Mouse (Mus musculus): ENCODE results near the gene Ly86.

The Ly86 gene

DNA sequence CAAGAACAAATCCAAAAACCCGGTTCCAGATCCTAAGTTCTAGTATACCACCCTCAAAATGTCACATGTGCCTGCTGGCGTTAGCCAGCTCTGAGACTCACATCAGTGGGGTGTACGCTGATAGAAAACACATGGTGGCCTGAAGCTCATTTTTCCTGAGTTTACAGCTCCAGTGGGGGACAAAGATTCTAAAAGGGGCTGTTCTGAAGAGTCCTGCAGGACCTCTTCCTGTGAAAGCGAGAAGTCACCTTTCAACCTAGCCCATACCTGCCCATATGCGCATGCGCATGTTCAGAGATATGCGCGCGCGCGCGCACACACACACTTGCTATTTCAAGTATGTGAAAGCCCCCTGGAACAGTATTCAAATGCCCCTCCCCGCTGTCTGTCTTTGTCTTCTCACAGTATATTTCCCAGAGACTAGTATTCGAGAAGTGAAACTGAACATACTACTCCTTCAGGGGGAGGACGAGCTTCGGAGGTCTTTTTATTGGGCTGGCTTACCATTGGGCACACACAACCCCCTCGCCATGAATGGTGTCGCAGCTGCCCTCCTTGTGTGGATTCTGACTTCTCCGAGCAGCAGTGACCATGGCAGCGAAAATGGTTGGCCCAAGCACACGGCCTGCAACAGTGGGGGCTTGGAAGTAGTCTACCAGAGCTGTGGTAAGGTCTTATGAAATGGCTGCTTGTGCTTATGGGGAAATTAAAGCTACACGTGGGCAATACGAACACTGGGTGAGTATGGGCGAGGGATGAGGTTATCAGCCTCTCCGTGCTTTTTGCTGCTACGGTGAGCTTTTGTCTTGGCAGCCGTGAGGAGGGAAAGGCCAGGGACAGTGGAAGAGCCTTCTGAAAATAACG lies at the start of gene Ly86:
TSS of gene Ly86 (plus strand) at position 300 of the 864 bp plus-strand sequence.
- DNase-seq: peak; percentile 95

DNA sequence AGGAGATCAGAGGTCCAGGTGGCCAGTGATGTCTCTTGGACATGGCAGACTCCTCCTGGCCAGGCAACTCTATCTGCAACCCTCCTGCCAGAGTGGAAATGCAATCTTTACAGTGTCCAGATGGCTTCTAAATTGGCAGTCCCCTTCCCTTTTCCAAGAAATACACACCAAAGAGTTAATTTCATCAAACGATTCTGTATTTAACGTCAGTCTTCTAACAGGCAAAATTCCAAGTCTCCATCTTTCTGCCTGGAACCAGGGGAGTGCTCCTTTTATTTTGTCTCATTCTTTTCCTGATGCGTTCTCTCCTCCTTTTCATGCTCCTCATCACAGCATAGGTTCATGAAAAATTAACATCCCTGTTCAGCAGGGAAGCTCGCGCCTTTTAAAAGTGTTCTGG lies 47.1 kb upstream of the Ly86 start:
- DNase-seq: peak; percentile 61

DNA sequence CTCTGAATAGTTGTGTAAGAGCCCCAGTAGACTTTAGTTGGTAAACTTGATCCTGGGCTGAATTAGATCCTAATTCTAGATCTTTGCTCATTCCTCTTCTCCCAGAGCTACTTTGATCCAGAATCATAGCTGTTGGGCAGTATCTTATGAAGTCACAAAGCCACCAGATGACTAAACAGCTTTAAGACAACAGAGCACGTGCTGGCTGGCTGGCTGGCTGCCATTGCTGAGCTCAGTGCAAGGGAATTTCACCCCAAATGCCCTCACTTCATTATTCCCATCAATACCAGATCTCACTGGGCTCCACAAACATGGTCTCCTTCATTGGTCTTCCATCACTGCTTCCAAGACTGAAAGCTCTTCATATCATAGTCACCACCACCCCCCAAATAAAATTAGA lies 46.2 kb upstream of the Ly86 start:
- DNase-seq: peak; percentile 34

DNA sequence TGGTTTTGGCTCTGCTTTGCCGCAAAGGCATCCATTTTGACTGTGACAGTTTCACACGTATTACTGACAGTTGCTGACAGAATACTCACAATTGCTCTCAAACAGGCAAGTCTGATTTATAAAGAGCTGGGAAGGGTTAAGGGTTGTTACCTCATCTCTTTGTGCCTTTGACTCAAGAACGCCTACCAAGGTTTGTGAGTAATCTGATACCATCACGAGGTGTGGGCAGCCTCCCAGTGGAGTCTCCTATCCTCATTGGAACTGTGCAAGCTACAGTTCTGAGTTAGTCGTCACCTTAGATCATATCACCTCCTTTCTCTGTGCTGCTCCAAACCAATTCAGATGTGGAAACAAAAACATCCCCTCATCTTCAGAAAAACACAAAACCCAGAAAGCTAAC lies 42.1 kb upstream of the Ly86 start:
- no peak for DNase-seq

DNA sequence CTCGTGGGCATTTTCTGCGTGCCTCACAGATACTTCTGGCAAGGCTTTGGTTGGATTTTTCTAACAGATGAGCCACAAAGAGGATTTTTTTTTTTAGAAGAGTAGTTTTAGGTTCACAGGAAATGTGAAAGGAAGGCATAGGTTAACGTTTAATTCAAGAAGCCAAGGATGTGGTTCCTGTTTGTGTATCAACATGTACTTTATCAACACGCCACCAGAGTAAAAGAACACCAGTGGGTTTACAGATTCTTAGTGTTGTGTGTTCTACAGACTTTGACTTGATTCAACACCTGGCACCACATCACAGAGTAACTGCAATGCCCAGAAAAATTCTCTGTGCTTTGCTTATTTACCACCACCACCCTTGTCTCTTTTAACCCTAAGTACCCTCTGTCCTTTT lies 37.0 kb upstream of the Ly86 start:
- no peak for DNase-seq

DNA sequence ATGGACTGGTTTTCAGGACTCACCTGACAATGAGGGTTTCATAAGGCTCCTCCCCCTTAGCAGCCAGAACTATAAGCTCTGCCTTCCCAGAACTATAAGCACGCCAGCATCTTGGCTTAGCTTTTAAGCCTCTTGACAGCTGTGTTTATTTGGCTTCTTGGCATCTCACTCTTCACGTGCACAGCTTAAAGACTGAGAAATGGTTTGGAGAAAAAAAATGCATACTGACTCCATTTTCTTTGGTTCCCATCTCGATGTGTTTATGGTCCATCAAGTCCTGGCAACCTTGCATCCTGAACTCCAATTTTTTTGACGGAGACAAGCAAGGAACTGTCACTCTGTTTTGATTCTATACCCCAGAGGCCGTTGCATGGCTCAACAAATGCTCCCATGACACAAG lies 35.7 kb upstream of the Ly86 start:
- DNase-seq: no peak

DNA sequence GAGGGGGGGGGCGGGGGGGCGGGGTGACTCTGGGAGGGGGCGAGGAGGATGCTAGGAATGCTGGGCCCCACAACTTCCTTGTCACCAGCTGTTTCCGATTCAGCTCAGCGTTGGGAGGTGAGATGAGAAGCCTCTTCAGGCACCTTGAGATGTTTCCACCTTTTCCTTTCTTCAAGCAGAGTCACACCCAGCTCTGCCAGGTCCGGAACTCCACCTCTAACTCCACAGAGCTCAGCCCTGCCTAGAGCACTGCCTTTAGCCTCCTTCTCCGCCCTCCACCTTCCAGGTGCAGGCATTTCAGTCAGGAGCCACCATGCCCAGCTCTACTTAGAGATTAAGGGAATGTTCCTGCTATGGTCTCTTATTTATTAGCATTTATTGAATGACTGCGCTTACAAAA lies 34.7 kb upstream of the Ly86 start:
- no peak for DNase-seq

DNA sequence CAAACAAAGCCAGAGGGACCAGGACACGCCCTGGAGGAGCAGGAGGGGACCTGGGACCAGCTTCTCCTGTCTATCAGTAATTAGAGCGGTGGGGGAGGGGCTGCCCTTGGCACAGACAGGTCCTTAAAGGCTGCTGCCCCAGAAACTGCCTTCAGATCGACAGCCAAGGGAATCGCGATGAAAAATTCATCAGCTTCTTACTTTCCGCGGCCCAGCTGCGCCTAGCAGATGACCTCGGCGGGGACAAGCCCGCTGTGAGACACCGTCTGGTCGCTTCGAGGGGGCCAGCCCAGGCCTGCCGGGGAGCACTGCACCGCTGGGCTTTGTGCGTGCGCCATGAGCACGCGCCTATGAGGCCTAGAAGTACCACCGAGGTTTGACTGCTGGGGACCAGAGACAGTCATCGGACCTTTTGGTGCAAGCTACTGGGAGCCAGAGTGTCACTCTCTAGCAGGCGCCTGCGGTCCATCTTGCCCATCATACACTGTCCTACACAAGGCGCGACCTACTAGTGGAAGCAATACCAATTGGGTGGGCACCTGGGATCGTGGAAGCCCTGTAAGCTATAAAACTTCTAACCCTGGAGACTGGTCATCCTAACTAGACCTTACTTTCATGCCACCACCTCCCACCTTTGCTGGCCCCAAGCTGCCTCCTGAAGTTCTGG lies 33.3 kb upstream of the Ly86 start:
- peak; percentile 90 for DNase-seq

DNA sequence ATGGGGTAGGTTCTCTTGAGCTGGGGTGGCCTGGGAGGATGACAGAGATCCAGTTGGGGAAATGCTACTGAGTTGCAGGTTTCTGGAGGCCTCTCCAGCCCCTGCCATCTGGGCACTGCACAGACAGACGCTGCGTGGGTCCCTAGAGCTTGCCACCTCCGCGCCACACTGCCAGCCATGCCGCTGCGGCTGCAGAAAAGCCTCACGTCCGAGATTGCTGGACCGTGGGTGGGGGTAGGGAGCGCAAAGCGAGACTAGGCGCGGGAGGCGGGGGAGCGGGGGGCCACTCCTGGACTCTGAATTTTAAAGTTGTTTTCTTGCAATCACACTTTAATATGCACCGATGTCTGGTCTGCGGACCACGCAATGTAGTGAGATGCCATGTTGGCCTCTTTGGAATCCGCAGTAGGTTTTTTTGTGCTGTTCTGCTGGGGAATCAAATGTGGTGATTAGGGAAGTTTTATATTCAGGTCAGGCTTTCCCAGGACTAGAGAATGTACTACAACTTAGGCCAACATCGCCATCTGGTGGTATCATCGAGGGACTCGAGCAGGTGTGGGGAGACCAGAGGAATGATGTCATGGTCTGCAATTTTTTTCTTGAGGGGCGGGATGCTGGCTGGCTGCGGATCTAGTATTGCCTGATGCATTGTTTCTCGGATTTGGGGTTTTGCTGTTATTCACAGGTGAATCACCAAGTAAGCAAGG lies 32.6 kb upstream of the Ly86 start:
- DNase-seq: peak; percentile 98

DNA sequence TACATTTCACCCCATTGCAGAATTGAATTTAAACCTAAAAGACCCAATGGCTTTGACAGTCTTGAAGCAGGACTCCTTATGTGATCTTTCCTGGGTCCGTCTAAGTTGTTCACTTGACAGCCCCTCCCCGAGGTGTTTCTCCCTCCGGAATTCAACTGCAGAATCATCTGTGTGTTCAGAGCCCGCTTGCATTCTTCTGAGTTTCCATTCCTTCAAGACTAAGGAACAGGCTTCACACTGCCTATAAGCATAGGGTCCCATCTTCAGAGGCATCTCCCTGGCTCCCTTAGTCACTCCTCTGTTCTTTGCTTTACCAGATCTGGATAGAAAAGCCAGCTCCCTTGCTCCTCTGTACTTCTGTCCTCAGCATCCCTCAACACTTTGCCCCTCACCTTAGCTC lies 32.1 kb upstream of the Ly86 start:
- no peak for DNase-seq

DNA sequence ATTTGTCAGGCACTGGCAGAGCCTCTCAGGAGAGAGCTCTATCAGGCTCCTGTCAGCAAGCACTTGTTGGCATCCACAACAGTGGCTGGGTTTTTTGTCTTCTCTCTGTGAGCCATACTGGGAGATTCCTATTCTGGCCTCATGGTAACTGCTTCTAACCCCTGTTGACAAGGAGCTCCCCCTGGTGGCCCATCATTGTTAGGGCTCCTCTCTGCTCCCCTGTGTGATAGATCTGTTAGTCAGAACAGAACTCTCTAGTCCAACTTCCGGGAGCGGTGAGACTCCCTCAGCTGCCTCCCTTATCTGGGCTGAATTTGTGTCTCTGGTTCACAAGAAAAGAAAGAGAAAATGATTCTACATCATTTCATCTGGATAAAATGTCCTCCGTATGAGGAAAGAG lies 19.5 kb upstream of the Ly86 start:
- DNase-seq: peak; percentile 92

DNA sequence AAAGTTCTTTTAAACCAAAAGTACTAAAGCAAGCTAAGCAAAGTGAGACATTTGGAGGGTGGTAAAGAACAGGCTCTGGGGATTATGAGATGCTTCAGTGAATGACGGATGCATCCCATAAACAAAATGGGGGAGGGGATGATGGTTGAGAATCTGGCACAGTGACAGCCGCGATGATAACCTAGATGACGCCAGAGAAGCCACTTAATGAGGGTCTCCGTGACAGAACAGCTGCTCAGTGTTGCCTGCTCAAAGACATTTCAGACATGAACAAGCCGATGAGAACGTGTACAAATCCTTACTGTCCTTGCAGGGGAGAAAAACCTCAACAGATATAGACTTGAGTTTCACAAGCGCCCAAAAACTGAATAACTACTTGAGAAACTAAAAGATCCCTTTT lies 15.3 kb upstream of the Ly86 start:
- peak; percentile 73 for DNase-seq

DNA sequence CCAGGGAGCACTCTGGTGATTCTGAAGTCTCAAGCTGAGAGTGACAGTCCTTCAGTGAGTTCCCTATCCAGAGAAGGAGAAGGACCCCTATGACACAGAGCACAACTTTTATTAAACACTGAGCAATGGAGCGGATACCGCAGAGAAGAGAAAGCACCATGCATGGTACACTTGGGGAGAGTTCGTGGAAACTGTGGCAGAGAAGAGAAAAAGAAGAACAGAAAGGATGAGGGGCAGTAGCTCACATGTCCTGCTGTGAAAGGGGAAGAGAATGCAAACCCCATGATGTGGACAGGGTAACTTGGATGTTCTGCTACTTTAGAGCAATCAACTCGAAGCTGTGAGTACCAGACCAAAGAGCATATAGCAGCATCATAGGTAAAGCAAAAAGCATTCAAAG lies 14.0 kb upstream of the Ly86 start:
- peak; percentile 89 for DNase-seq

DNA sequence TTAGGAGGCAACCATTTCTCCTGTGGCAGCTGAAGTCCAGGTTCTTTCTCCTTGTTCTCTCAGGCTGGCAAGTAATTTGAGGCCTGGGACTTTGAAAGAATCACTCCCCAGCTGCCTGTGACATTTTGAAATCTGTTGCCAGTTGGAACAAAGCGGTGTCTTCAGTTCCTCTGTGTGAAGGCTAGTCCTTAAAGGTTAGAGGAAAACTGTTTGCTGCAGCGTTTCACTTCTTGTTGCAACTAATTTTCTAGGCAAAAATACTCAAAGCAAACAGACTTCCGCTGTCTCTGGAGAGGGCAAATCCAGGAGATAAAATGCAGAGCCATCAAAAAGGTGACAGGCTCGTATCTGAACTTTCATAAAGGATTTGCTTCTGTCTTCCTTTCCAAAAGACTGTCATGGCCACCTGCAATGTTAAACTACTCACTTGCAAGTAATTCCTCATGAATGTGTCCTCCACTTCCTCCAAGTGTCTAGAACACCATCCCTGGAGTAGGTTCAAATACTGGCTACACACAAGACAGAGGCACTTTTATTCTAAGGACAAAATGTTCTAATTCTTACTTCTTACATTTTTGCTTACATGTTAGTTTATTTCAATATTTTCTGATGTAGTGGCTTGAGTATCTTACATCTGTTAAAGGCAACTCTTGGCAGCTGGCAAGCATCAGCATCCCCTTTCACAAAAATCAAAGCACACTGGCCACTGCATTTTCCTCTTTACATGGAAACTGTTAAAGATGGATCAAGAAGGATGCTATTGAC lies 12.0 kb upstream of the Ly86 start:
- DNase-seq: peak; percentile 72

DNA sequence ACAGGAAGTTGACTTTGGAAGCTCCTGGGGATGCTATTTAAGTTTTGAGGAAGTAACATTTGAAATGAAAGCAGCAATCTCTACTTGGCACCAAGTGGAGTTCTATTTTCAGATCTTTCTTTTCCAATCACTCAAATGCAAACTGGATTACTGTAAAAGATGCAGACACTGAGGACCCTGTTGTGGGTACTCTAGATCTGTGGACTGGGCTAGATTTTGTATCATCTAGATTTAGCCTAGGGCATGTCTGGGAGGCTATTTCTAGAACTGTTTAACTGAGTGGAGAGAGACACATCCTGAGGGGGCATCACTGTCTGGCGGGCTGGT lies 11.5 kb upstream of the Ly86 start:
- DNase-seq: peak; percentile 81

DNA sequence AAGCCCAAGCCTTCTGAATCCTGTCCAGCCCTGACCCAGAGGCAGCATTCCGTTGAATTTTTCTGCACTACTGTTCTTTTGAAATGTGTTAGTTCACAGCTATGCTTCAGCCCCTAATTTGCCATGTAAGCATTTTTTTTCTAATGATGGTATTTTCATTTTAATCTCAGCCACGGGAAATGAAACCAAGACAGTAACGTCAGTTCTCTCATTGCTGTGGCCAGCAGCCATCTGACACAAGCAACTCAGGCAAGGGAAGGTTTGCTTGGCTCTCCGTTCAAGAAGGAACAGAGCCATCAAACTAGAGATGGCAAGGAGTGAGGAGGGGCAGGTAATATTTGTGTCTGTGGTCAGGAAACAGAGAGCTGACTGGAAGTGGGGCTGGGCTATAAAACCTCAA lies 7.7 kb upstream of the Ly86 start:
- DNase-seq: peak; percentile 93

DNA sequence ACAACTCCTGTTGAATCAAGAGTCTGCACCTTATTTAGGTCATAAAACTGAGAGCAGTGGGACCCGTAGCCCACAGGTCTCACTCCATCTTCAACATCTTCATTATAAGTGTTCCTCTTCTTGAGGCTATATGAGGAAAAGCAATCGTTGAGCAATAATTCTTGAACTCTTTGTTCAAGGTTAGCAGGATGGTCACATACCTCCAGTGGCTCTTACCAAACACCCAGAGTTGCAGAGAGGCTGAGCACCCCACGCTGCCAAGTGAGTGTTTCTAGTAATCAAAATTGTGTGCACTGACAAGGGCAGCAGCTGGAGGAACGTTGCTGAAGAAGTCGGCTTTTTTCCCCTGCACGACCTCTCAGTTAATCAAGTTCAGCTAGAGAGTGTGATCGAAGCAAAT lies 7.1 kb upstream of the Ly86 start:
- DNase-seq: peak; percentile 23

DNA sequence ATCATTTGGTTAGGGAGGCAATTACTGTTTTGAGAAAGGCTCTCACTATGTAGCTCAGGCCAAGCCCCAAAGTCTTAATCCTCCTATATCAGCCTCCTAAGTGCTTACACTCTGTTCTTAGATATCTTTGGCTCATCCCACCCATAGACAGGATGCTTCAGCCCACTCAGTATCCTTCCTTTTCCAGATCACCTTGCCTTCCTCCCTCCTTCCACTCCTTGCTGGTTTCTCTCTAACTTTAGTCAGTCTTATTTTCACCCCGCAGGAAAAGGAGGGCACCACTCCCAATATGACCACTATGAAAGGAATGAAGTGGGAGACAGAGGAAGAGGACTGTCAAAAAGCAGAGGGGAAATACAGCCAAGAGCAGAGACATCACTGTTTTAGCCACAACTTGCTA lies 2.2 kb upstream of the Ly86 start:
- DNase-seq: no peak

DNA sequence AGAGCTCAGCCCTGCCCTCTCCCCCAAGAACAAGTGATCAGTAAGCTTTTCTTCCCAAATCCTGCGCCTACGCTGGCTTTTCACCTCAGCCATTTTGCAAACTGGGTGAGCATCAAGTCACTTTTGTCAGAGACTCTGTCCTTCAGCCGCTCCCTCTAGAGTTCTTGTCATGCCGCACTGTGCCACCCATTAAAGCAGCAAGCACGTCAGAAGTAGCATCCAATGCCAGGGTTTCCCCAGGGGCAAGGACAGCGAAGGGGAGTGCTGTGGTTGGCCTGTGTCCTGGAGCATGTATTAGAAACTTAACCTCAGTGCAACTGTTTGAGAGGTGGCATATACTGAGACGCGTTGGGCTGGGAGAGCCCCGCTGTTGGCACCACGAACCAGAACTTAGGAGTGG lies 815 bp downstream of the Ly86 start:
- peak; percentile 95 for DNase-seq

DNA sequence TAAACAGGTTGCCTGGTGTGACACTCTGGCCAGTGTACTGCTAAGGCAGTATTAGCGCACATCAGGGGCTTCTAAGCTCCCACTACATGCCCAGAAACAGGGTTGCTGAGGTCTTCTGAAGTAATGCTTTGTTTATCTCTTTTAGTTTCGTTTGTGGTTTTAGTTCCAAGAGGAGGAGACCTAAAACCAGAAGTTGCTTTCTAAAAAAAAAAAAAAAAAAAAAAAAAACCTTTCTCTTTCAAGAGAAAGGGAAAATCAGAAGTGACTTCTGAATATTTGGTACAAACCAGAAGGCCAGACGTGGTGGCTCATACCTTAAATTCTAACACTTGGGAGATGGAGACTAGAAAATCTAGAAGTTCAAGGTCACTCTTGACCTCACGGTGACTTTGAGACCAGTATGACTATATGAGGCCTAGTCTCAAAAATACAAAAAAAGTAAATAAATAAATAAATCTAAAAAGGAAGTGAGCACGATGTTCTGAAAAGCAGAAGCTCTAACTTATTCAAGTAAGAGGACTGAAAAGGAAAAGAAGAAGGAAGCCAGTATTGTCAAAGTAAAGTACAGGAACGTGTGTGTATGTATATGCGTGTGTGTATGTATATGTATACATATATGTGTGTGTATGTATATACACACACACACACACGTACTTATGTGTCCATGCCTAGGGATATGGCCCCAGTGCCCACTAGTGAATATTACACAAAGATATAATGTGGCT lies 3.0 kb downstream of the Ly86 start:
- DNase-seq: no peak

DNA sequence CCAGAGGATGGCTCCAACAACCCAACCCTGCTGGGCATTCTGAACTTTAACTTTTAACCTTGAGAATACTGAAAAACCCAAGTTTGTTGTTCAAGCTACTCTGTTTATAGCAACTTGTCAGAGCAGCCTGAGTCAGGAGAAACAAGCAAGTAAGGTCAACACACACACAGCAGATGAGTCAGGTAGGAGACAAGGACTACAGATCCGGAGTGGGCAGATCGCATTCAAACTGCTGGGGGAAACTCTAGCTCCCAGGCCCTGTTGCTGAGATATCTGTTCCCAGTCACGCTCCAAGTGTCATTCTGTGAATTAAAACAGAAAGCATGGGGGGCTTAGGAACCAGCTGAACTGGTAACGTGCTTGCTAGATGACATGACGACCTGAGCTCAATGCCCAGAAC lies 4.0 kb downstream of the Ly86 start:
- peak; percentile 64 for DNase-seq

DNA sequence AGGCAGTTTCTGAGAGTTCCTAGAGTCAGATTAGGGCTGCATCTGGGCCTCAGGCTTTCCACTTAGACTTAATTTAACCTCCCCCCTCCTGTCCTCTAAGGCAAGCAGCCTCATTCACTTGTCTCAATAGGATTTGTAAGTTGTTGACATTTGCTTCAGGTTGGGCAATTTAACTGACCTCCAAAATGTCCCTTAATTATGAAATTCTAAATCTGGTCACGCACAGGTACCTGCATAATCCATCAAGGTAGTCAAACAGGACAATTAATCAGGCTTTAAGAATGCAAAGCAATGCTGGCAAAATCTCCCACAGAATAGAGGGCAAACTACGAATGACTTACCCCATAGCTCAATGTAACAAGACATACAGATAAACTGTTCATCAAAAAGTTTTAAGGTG lies 8.0 kb downstream of the Ly86 start:
- peak; percentile 50 for DNase-seq

DNA sequence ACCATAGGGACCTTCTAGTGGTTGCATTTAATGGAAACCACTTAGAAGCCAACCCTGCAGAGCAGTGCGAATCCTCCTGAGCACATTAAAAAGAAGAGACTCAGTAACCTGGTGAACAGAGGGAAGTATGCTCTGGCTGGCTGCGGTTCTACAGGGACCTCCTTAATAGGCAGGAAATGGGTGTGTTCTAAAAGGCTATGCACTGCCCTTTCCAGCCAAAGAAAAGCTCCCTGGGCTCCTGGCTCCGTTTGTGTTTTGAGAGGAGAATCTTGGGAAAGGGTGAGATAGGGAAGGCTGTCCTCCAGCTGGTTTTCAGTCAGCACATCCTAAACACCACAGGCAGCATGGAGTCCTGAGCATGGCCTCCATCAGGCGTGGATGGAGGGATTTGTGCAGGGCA lies 8.9 kb downstream of the Ly86 start:
- peak; percentile 90 for DNase-seq

Measured in heart, adult 11 months (tissue).